Mouse (Mus musculus): ENCODE results near the gene Ghdc. TPM values are rescaled to one million over a fixed set of nuclear protein-coding genes. Genes with fewer than 3 reads are reported as not detected.

The Ghdc gene
- polyA plus RNA-seq, 1 experiment, result 5.4 TPM

DNA sequence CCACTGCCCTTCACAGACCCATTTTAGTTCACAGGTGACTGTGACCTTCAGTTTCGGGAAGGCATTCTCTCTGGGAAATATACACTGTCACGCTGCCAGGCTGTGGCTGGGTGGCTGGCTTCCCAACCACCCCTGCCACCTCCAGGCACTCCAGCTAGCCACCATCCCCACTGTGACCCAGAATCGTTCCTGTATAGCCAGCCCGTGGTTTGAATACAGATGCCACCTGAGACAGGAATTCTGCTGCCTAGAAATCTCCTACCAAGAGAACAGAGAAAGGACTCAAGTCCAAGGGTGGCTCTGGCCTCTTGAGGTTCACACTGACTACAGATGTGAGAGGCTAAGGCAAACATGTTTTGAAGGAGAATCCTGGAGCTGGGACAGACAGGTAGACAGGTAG, 51.9 kb downstream of the Ghdc start:
- H3K27ac ChIP-seq (ENCODE audit: insufficient read depth, low read length), result no peak overlapping the region
- no peaks in the 10 kb centered on the region for H3K27me3 ChIP-seq (ENCODE audit: control insufficient read depth, insufficient read depth, low read length, poor library complexity, severe bottlenecking)
- H3K4me1 ChIP-seq (ENCODE audit: control insufficient read depth, insufficient read depth, low read length), result peaks cover 5% of the 10 kb centered on the region
- H3K9ac ChIP-seq (ENCODE audit: low read depth, poor library complexity, severe bottlenecking), result no peak overlapping the region
- TF ChIP-seq EP300 (IDR thresholded peaks at IDR 0.05; ENCODE audit: insufficient read depth, low read depth, low read length), result no peak
- TF ChIP-seq CTCF (IDR thresholded peaks at IDR 0.05; ENCODE audit: low read depth, low read length), result no peak
- no peak for TF ChIP-seq POLR2A (IDR thresholded peaks at IDR 0.05; ENCODE audit: insufficient read depth, low read length)
- H3K36me3 ChIP-seq (ENCODE audit: control insufficient read depth, insufficient read depth, low read length, poor library complexity, severe bottlenecking), result peaks cover 11% of the 10 kb centered on the region
- no peak overlapping the region for H3K4me3 ChIP-seq (ENCODE audit: low read depth, low read length)
- no peaks in the 10 kb centered on the region for H3K9me3 ChIP-seq (replicated peaks; ENCODE audit: control insufficient read depth, insufficient read depth, low read length, poor library complexity, severe bottlenecking)

DNA sequence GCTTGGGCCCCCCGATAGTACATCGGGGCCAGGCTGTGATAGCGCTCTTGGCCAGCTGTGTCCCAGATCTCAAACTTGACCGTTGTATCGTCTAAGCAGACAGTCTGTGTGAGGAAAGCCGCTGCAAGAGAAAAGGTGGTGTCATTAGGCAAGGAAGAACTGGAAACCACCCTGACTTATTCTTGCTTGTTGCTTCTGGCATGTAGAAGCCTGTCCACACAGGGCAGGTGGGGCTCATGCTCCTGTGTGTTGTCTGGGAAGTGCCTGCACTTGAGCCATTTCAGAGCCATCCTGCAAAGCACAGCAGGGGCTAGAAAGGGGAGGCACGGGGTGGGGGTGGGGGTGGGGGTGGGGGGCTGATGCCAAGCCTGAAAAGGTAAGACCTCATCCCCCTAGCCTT, 52.3 kb downstream of the Ghdc start:
- peaks cover 11% of the 10 kb centered on the region for H3K36me3 ChIP-seq (ENCODE audit: control insufficient read depth, insufficient read depth, low read length, poor library complexity, severe bottlenecking)
- no peak overlapping the region for H3K4me3 ChIP-seq (ENCODE audit: low read depth, low read length)
- H3K27me3 ChIP-seq (ENCODE audit: control insufficient read depth, insufficient read depth, low read length, poor library complexity, severe bottlenecking), result no peaks in the 10 kb centered on the region
- peaks cover 5% of the 10 kb centered on the region for H3K4me1 ChIP-seq (ENCODE audit: control insufficient read depth, insufficient read depth, low read length)
- H3K27ac ChIP-seq (ENCODE audit: insufficient read depth, low read length), result no peak overlapping the region
- no peak overlapping the region for H3K9ac ChIP-seq (ENCODE audit: low read depth, poor library complexity, severe bottlenecking)
- TF ChIP-seq EP300 (IDR thresholded peaks at IDR 0.05; ENCODE audit: insufficient read depth, low read depth, low read length) (no peak), CTCF (IDR thresholded peaks at IDR 0.05; ENCODE audit: low read depth, low read length) (no peak), POLR2A (IDR thresholded peaks at IDR 0.05; ENCODE audit: insufficient read depth, low read length) (no peak)
- H3K9me3 ChIP-seq (replicated peaks; ENCODE audit: control insufficient read depth, insufficient read depth, low read length, poor library complexity, severe bottlenecking), result no peaks in the 10 kb centered on the region

DNA sequence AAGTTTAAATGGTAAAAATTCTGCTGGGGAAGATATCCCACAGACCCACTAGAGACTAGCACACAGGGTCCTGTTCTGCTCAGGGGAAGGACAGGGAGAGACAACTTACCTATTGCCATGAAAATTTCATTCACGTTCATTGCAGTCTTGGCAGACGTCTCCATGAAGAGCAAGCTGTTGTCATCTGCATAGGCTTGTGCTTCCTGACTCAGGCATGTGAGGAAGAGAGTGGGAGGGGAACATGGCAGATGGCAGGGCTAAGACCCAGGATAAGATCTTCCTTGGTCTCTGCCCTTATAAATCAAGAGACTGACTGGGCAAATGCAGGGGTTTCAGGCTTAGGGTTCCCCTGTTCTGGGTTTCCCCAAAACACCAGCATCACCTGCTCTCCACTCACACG, 54.1 kb downstream of the Ghdc start:
- Histone ChIP-seq H3K4me3 (ENCODE audit: low read depth, low read length) (no peak overlapping the region), H3K27ac (ENCODE audit: insufficient read depth, low read length) (no peak overlapping the region), H3K9ac (ENCODE audit: low read depth, poor library complexity, severe bottlenecking) (no peak overlapping the region), H3K9me3 (replicated peaks; ENCODE audit: control insufficient read depth, insufficient read depth, low read length, poor library complexity, severe bottlenecking) (no peaks in the 10 kb centered on the region), H3K27me3 (ENCODE audit: control insufficient read depth, insufficient read depth, low read length, poor library complexity, severe bottlenecking) (no peaks in the 10 kb centered on the region), H3K36me3 (ENCODE audit: control insufficient read depth, insufficient read depth, low read length, poor library complexity, severe bottlenecking) (peaks cover 11% of the 10 kb centered on the region), H3K4me1 (ENCODE audit: control insufficient read depth, insufficient read depth, low read length) (peaks cover 5% of the 10 kb centered on the region)
- no peak for TF ChIP-seq POLR2A (IDR thresholded peaks at IDR 0.05; ENCODE audit: insufficient read depth, low read length)
- TF ChIP-seq EP300 (IDR thresholded peaks at IDR 0.05; ENCODE audit: insufficient read depth, low read depth, low read length), result no peak
- TF ChIP-seq CTCF (IDR thresholded peaks at IDR 0.05; ENCODE audit: low read depth, low read length), result no peak

Other genes with a start within 250 kb of the Ghdc start
- gene Acly, start 243.0 kb downstream of the Ghdc start, polyA plus RNA-seq (2011; ENCODE audit: insufficient read depth, insufficient read length, low read depth, missing spikeins), result 225 and 232 TPM in 2 replicates
- gene Ttc25, start 225.3 kb downstream of the Ghdc start, polyA plus RNA-seq (2011; ENCODE audit: insufficient read depth, insufficient read length, low read depth, missing spikeins), result 2.5 and 3.4 TPM in 2 replicates
- gene Cnp, start 196.1 kb downstream of the Ghdc start, polyA plus RNA-seq (2011; ENCODE audit: insufficient read depth, insufficient read length, low read depth, missing spikeins), result 6.9 and 7.5 TPM in 2 replicates
- 29.1 and 30.0 TPM in 2 replicates for gene Nkiras2, start 151.7 kb downstream of the Ghdc start, polyA plus RNA-seq (2011; ENCODE audit: insufficient read depth, insufficient read length, low read depth, missing spikeins)
- 369 and 376 TPM in 2 replicates for gene Dnajc7, start 150.8 kb downstream of the Ghdc start, polyA plus RNA-seq (2011; ENCODE audit: insufficient read depth, insufficient read length, low read depth, missing spikeins)
- 1.0 and 1.9 TPM in 2 replicates for gene Zfp385c, start 78.5 kb downstream of the Ghdc start, polyA plus RNA-seq (2011; ENCODE audit: insufficient read depth, insufficient read length, low read depth, missing spikeins)
- 1.5 and 1.8 TPM in 2 replicates for gene Dhx58, start 66.7 kb downstream of the Ghdc start, polyA plus RNA-seq (2011; ENCODE audit: insufficient read depth, insufficient read length, low read depth, missing spikeins)
- gene Kat2a, start 58.5 kb downstream of the Ghdc start, polyA plus RNA-seq (2011; ENCODE audit: insufficient read depth, insufficient read length, low read depth, missing spikeins), result 61.3 and 63.1 TPM in 2 replicates
- gene Hspb9, start 57.1 kb downstream of the Ghdc start, polyA plus RNA-seq (2011; ENCODE audit: insufficient read depth, insufficient read length, low read depth, missing spikeins), result not detected in 2 replicates
- 95.2 and 95.3 TPM in 2 replicates for gene Rab5c, start 32.7 kb downstream of the Ghdc start, polyA plus RNA-seq (2011; ENCODE audit: insufficient read depth, insufficient read length, low read depth, missing spikeins)
- gene Kcnh4, start 11.0 kb downstream of the Ghdc start, polyA plus RNA-seq (2011; ENCODE audit: insufficient read depth, insufficient read length, low read depth, missing spikeins), result 0.17 and 0.21 TPM in 2 replicates
- not detected in 2 replicates for gene Hcrt, start 8.0 kb downstream of the Ghdc start, polyA plus RNA-seq (2011; ENCODE audit: insufficient read depth, insufficient read length, low read depth, missing spikeins)
- 7.3 and 7.6 TPM in 2 replicates for gene Stat5b, start 79.8 kb upstream of the Ghdc start, polyA plus RNA-seq (2011; ENCODE audit: insufficient read depth, insufficient read length, low read depth, missing spikeins)
- gene Stat5a, start 88.4 kb upstream of the Ghdc start, polyA plus RNA-seq (2011; ENCODE audit: insufficient read depth, insufficient read length, low read depth, missing spikeins), result 3.6 and 4.4 TPM in 2 replicates
- 31.2 and 39.8 TPM in 2 replicates for gene Stat3, start 168.6 kb upstream of the Ghdc start, polyA plus RNA-seq (2011; ENCODE audit: insufficient read depth, insufficient read length, low read depth, missing spikeins)
- gene Cavin1, start 199.9 kb upstream of the Ghdc start, polyA plus RNA-seq (2011; ENCODE audit: insufficient read depth, insufficient read length, low read depth, missing spikeins), result 78.5 and 79.8 TPM in 2 replicates
- 33.7 and 37.5 TPM in 2 replicates for gene Atp6v0a1, start 238.5 kb upstream of the Ghdc start, polyA plus RNA-seq (2011; ENCODE audit: insufficient read depth, insufficient read length, low read depth, missing spikeins)